Mouse (Mus musculus) skeletal muscle tissue, adult 2 months (tissue): ENCODE data around the gene Cnot10.

Experiments
- DNase-seq: peaks from one replicate; pipeline ENCODE4 v3.0.0-alpha.2; 2012; ENCODE audit warnings: low read depth, low spot score

Cnot10 gene

GRCm38 (mm10) chr9:114546765-114547164, 93.2 kb downstream of the Cnot10 start:
- no peak for DNase-seq

- no peak for DNase-seq
Observed at GRCm38 (mm10) chr9:114544754-114545393, 95.1 kb downstream of the Cnot10 start.

- no peak for DNase-seq
Observed at GRCm38 (mm10) chr9:114543882-114544753, 95.9 kb downstream of the Cnot10 start.

- DNase-seq, result no peak
Observed at GRCm38 (mm10) chr9:114541279-114541741, 98.7 kb downstream of the Cnot10 start.

- peak; percentile 31 for DNase-seq
Observed at GRCm38 (mm10) chr9:114538996-114539563, 100.9 kb downstream of the Cnot10 start.

GRCm38 (mm10) chr9:114536628-114537027, 103.4 kb downstream of the Cnot10 start:
- no peak for DNase-seq
